Mouse (Mus musculus) intestine, embryonic 14.5 days (tissue): ENCODE measurements at regions not wholly inside any gene's neighbourhood (a gene's known extent, or its start where the extent isn't known, plus 50 kb on each side); places are given as distances from the start of the nearest gene placed in this dataset.

Experiments
- ATAC-seq: fragments of 200-750 bp; cut with Nextera tagmentation; replicated peaks from 2 replicates; pipeline ENCODE4 v1.8.0; 2017; ENCODE audit warnings: low read depth, moderate number of reproducible peaks, moderate TSS enrichment, moderate library complexity; ENCODE audit not compliant: low FRiP score, low TSS enrichment
- DNase-seq: peaks from one replicate; pipeline ENCODE4 v3.0.0-alpha.2; 2018; ENCODE audit warnings: low spot score
- H3K27ac ChIP-seq: fragments of 300-500 bp; sonication (generic); 2 replicates; pipeline ENCODE4 v1.5.1; 2014; ENCODE audit warnings: low read depth, mild to moderate bottlenecking, control low read depth
- H3K27me3 ChIP-seq: fragments of 300-500 bp; sonication (generic); replicated peaks from 2 replicates; pipeline ENCODE4 v1.6.1; 2014; ENCODE audit warnings: low read length, control low read depth; ENCODE audit not compliant: control insufficient read depth, insufficient read depth
- H3K36me3 ChIP-seq: fragments of 300-500 bp; sonication (generic); 2 replicates; pipeline ENCODE4 v1.6.1; 2014; ENCODE audit warnings: low read length, control low read depth; ENCODE audit not compliant: control insufficient read depth, insufficient read depth
- H3K4me1 ChIP-seq: fragments of 300-500 bp; sonication (generic); replicated peaks from 2 replicates; pipeline ENCODE4 v1.6.1; 2014; ENCODE audit warnings: low read length, control low read depth, mixed read lengths; ENCODE audit not compliant: control insufficient read depth, insufficient read depth
- H3K4me2 ChIP-seq: fragments of 300-500 bp; sonication (generic); 2 replicates; pipeline ENCODE4 v1.6.1; 2014; ENCODE audit warnings: low read length
- H3K4me3 ChIP-seq: fragments of 300-500 bp; sonication (generic); 2 replicates; pipeline ENCODE4 v1.5.1; 2014; ENCODE audit warnings: low read depth, low read length, control low read depth, mixed read lengths
- H3K9ac ChIP-seq: fragments of 300-500 bp; sonication (generic); 2 replicates; pipeline ENCODE4 v1.6.1; 2014; ENCODE audit warnings: mild to moderate bottlenecking, low read length
- H3K9me3 ChIP-seq: fragments of 300-500 bp; sonication (generic); 2 replicates; pipeline ENCODE4 v1.6.1; 2016; ENCODE audit warnings: low read length, control low read depth; ENCODE audit not compliant: control insufficient read depth
- WGBS: fragments of 180-500 bp; shearing (Covaris S2); extraction: QIAGEN DNeasy Blood & Tissue Kit; methylation state at CpG from one replicate; pipeline ENCODE4 v1.1.7; 2014; 5-methylcytosine and 5-hydroxymethylcytosine counted together

GRCm38 (mm10) chr14:46115950-46116349, 263.3 kb upstream of the Gm15217 start:
- ATAC-seq (no peak), DNase-seq (no peak)
- no peaks in the 10 kb centered on the region for H3K36me3 ChIP-seq
- no peak overlapping the region for H3K4me2 ChIP-seq
- no peaks in the 10 kb centered on the region for H3K9me3 ChIP-seq
- H3K4me1 ChIP-seq = no peaks in the 10 kb centered on the region
- 77% methylated on average over 3 of the region's 3 CpGs for WGBS
- no peaks in the 10 kb centered on the region for H3K27me3 ChIP-seq
- no peak overlapping the region for H3K4me3 ChIP-seq
- H3K9ac ChIP-seq = no peak overlapping the region
- H3K27ac ChIP-seq = no peak overlapping the region

- WGBS = 83% methylated on average over 1 of the region's 1 CpGs
- no peak overlapping the region for H3K4me3 ChIP-seq
- DNase-seq (no peak), ATAC-seq (no peak)
- no peak overlapping the region for H3K9ac ChIP-seq
- no peak overlapping the region for H3K4me2 ChIP-seq
- no peaks in the 10 kb centered on the region for H3K9me3 ChIP-seq
- H3K4me1 ChIP-seq = no peaks in the 10 kb centered on the region
- H3K27ac ChIP-seq = no peak overlapping the region
- H3K27me3 ChIP-seq = no peaks in the 10 kb centered on the region
- H3K36me3 ChIP-seq = no peaks in the 10 kb centered on the region
These were observed 252.7 kb upstream of the Gm15217 start for GRCm38 (mm10) chr14:46126541-46126940.

GRCm38 (mm10) chr14:46129762-46130161, 249.5 kb upstream of the Gm15217 start:
- Histone ChIP-seq H3K36me3 (no peaks in the 10 kb centered on the region), H3K4me1 (no peaks in the 10 kb centered on the region), H3K9me3 (no peaks in the 10 kb centered on the region), H3K4me3 (no peak overlapping the region), H3K27ac (no peak overlapping the region), H3K4me2 (no peak overlapping the region), H3K9ac (no peak overlapping the region), H3K27me3 (no peaks in the 10 kb centered on the region)
- no peak for ATAC-seq
- DNase-seq = no peak
- WGBS = 42% methylated on average over 3 of the region's 3 CpGs

- no peak overlapping the region for H3K9ac ChIP-seq
- DNase-seq (no peak), ATAC-seq (no peak)
- 35% methylated on average over 4 of the region's 4 CpGs for WGBS
- H3K4me2 ChIP-seq = no peak overlapping the region
- no peaks in the 10 kb centered on the region for H3K27me3 ChIP-seq
- H3K4me3 ChIP-seq = no peak overlapping the region
- no peak overlapping the region for H3K27ac ChIP-seq
- H3K4me1 ChIP-seq = no peaks in the 10 kb centered on the region
- H3K9me3 ChIP-seq = 0 out of 2 replicates have a peak, but pooled peaks cover 3% of the 10 kb centered on the region
- H3K36me3 ChIP-seq = no peaks in the 10 kb centered on the region
These were observed 235.0 kb upstream of the Gm15217 start for GRCm38 (mm10) chr14:46144175-46144574.

- WGBS = 56% methylated on average over 6 of the region's 6 CpGs
- Histone ChIP-seq H3K36me3 (no peaks in the 10 kb centered on the region), H3K4me1 (no peaks in the 10 kb centered on the region), H3K4me3 (no peak overlapping the region), H3K9me3 (0 out of 2 replicates have a peak, but pooled peaks cover 1% of the 10 kb centered on the region), H3K27ac (no peak overlapping the region), H3K27me3 (no peaks in the 10 kb centered on the region), H3K9ac (no peak overlapping the region), H3K4me2 (no peak overlapping the region)
- ATAC-seq = no peak
- no peak for DNase-seq
These were observed 234.5 kb upstream of the Gm15217 start for GRCm38 (mm10) chr14:46144707-46145106.

GRCm38 (mm10) chr14:46145584-46145983, 233.6 kb upstream of the Gm15217 start:
- DNase-seq (no peak), ATAC-seq (no peak)
- H3K27me3 ChIP-seq = no peaks in the 10 kb centered on the region

GRCm38 (mm10) chr14:46149073-46149661, 230.0 kb upstream of the Gm15217 start:
- H3K27ac ChIP-seq = no peak overlapping the region
- no peak for DNase-seq
- H3K4me3 ChIP-seq = no peak overlapping the region
- H3K27me3 ChIP-seq = no peaks in the 10 kb centered on the region
- no peaks in the 10 kb centered on the region for H3K4me1 ChIP-seq
- WGBS = 74% methylated on average over 6 of the region's 6 CpGs
- ATAC-seq = no peak
- H3K4me2 ChIP-seq = no peak overlapping the region
- no peaks in the 10 kb centered on the region for H3K36me3 ChIP-seq
- H3K9ac ChIP-seq = no peak overlapping the region
- H3K9me3 ChIP-seq = no peaks in the 10 kb centered on the region

More at GRCm38 (mm10) chr14:46145584-46145983, 233.6 kb upstream of the Gm15217 start:
- Histone ChIP-seq H3K4me3 (no peak overlapping the region), H3K9me3 (no peaks in the 10 kb centered on the region), H3K9ac (no peak overlapping the region), H3K4me2 (no peak overlapping the region), H3K36me3 (no peaks in the 10 kb centered on the region), H3K27ac (no peak overlapping the region), H3K4me1 (no peaks in the 10 kb centered on the region)
- WGBS = 62% methylated on average over 7 of the region's 7 CpGs

GRCm38 (mm10) chr14:46158741-46159140, 220.5 kb upstream of the Gm15217 start:
- Histone ChIP-seq H3K36me3 (no peaks in the 10 kb centered on the region), H3K4me1 (no peaks in the 10 kb centered on the region), H3K4me2 (no peak overlapping the region), H3K9ac (no peak overlapping the region), H3K9me3 (no peaks in the 10 kb centered on the region), H3K27ac (no peak overlapping the region), H3K4me3 (no peak overlapping the region), H3K27me3 (no peaks in the 10 kb centered on the region)
- ATAC-seq (no peak), DNase-seq (no peak)
- 54% methylated on average over 2 of the region's 2 CpGs for WGBS

- no peak overlapping the region for H3K9ac ChIP-seq
- no peak for ATAC-seq
- H3K4me3 ChIP-seq = no peak overlapping the region
- H3K27me3 ChIP-seq = no peaks in the 10 kb centered on the region
- no peaks in the 10 kb centered on the region for H3K4me1 ChIP-seq
- DNase-seq = no peak
- H3K4me2 ChIP-seq = no peak overlapping the region
- no peaks in the 10 kb centered on the region for H3K36me3 ChIP-seq
- WGBS = 67% methylated on average over 9 of the region's 9 CpGs
- H3K9me3 ChIP-seq = no peaks in the 10 kb centered on the region
- no peak overlapping the region for H3K27ac ChIP-seq
These were observed 206.9 kb upstream of the Gm15217 start for GRCm38 (mm10) chr14:46172181-46172874.
